Mouse (Mus musculus): ENCODE results near the gene Gprin1. TPM values are rescaled to one million over a fixed set of nuclear protein-coding genes. Genes with fewer than 3 reads are reported as not detected.
A peak's percentile ranks its signal among the peaks of the same experiment; 100 is the strongest.
"Not testable (repeated sequence)": the region's sequence is repeated elsewhere in the genome, so short reads cannot be mapped to it uniquely, and the experiment has no call there.

The Gprin1 gene
- 100 to 1,000 TPM; 135 to 142 TPM for total RNA-seq (2021)

GRCm38 (mm10) chr13:54749864-54750411, at the start of gene Gprin1:
TSS of gene Gprin1 (minus strand) at chr13:54749874.
- no peak for DNase-seq

GRCm38 (mm10) chr13:54798740-54799139, 49.1 kb upstream of the Gprin1 start:
- DNase-seq: peak; percentile 64 to 71

GRCm38 (mm10) chr13:54797861-54798643, 48.4 kb upstream of the Gprin1 start:
- peak in 1 of 2 experiments; percentile 55 for DNase-seq

GRCm38 (mm10) chr13:54797356-54797755, 47.7 kb upstream of the Gprin1 start:
- DNase-seq: peak in 1 of 2 experiments; percentile 26

DNA sequence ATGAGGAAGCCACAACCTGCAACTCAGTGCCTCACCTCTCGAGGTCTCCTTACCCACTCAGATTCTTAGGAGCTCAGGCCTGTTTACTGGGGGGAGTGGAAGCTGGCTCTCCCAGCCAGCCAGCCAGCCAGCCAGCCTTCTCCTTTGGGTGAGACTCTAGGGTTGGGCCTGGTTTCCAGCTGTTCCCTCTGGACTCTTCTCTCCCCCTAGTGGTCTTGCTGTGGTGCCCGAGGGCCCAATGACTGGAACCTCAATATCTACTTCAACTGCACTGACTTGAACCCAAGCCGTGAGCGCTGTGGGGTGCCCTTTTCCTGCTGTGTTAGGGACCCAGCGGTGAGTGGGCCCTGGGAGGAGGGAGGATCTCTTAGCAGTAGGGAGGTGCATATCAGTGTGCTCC, 45.2 kb upstream of the Gprin1 start:
- DNase-seq: no peak

DNA sequence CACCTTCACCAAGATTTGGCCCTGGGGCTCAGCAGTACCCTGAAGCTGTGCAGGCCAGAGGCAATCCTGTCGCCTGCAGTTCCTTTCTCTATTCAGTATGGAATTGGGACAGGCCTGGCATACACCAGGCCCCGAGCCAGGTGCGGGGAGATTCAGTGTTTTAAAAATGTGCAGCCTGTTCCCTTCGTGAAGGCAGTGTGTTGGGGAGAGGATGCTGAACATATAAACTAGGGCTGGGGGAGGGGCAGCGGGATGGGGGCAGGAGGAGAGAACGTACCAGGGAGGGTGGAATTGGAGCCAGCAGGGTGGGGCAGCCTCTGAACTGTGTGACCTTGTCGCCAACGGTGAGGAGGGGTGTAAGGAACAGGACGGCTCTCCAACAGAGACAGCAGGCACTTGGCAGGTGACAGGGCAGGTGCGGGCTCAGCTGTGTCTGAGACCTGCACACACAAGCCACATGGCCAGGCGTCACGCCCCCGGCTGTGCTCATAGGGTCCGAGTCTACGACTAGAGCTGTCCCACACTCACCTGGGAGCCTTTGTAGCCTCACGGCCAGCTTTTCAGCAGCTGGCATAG, 44.4 kb upstream of the Gprin1 start:
- peak in 1 of 2 experiments; percentile 31 for DNase-seq

GRCm38 (mm10) chr13:54792259-54793230, 42.9 kb upstream of the Gprin1 start:
- DNase-seq: no peak

DNA sequence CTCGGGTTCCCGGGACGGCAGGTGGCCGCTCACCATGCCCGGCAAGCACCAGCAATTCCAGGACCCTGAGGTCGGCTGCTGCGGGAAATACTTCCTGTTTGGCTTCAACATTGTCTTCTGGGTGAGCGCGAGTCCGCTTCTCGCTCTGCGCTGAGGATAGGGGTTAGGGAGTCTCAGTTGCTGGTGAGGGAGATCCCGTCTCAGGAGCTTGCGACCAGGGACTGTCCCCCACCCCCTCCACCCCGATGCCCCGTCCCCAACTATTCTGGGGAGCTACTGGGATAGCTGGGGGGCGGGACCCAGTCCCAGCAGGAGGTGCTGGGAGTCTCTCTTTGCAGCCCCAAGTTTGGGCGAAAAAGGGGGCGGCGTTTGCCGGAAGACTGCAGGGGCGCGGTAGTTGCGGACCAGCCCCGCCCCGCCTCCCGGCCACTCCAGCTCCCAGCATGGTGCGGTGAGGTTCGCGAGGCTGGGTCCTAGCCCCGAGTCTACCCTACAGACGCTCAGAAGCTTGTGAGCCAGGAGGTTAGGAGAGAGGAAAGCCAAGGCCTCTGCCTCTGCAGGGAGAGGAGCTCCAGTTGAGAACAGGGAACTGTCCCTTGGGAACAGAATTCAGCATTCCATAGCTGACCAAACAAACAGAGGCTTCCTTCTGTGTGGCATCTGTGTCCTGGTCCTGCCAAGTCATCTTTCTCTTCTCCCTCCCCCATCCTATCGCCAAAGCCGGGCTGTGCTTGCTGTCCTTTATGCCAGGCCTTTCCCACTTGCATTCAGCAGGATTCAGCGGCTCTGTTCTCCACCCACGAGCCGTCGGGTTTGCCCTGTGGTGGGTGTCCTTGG, 40.1 kb upstream of the Gprin1 start:
- DNase-seq: no peak

GRCm38 (mm10) chr13:54788740-54789560, 39.3 kb upstream of the Gprin1 start, which contains the start of gene Tspan17:
TSS of gene Tspan17 (plus strand) at chr13:54789377.
- peak; percentile 93 for DNase-seq

DNA sequence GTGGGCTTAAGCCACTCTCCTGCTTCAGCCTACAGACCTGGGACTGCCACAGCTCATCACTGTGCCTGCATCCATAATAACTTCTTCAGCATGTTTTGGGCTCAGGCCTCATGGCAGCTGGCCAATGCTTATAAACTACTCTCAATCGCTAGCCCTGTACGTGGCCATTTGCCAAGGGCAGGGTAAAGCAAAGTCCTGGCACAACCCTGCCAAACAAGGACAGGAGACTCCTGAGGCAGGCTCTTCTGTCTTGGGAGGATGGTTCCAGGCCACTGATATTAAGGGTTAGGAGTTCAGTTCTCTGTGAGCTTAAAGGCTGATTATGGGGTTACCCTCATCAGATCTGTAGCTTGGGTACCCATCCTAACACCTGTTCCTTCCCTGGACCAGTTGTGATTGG, 37.9 kb upstream of the Gprin1 start:
- not testable (repeated sequence) for DNase-seq

GRCm38 (mm10) chr13:54783698-54784097, 34.0 kb upstream of the Gprin1 start, which contains the start of gene Eif4e1b:
TSS of gene Eif4e1b (plus strand) at chr13:54783998.
- DNase-seq: no peak

DNA sequence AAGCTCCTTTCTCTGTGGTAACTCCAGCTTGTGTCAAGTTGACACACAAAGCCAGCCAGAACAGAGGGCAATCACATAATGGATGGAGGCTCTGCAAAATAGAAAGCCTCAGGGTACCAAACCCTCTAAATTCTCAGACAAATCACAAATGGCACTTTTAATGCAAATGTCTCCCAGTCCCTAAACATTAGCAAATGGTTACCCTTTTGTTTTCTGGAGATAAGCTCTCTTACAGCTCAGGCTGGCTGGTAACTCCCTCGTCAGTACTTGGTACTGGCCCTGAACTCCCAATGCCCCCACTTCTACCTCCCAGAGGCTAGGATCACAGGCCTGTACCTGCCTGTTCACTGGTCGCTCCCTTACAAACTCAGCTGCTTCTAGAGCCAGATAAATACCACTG, 33.6 kb upstream of the Gprin1 start:
- DNase-seq: no peak

DNA sequence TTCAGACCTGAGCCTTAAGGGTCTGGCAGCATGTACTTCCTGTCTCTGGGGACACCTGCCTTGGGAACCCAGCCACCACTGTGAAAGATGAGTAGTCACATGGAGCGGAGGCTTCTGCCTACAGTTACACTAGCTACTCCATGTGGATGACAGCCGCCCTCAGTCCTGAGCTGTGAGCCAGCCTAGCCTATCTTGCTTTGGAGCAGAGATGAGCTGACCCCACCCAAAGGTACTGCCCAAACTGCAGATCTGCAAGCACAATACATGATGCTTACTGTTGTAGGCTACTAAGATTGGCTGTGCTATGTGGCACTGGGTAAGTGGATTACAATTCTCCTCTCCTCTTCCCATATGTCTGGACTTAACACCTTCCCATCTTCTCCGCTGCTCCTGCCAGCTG, 31.4 kb upstream of the Gprin1 start:
- no peak for DNase-seq

GRCm38 (mm10) chr13:54780592-54780991, 30.9 kb upstream of the Gprin1 start:
- DNase-seq: no peak

DNA sequence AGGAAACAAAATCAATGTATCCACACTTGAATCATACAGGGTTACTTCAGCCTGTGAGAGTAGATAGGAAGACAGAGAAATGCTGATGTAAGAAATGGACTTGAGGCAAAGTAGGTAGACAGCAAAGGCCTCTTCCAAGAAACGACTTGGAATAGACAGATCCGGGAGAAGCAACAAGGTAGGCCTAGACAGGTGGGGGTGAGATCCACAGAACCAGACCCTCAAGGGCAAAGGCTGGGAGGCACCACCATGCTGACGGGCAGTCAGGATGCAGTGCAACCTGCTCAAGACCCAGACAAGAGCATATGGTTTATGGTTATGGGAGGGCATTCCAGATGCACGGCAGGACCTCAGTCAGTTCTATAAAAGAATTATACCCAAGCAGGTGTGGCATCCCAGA, 17.3 kb upstream of the Gprin1 start:
- no peak for DNase-seq

GRCm38 (mm10) chr13:54766192-54766768, 16.6 kb upstream of the Gprin1 start, which contains the start of gene Sncb:
TSS of gene Sncb (minus strand) at chr13:54766595.
- DNase-seq: peak; percentile 86 to 88

- DNase-seq: no peak
These were observed 15.9 kb upstream of the Gprin1 start for GRCm38 (mm10) chr13:54765281-54766191.

DNA sequence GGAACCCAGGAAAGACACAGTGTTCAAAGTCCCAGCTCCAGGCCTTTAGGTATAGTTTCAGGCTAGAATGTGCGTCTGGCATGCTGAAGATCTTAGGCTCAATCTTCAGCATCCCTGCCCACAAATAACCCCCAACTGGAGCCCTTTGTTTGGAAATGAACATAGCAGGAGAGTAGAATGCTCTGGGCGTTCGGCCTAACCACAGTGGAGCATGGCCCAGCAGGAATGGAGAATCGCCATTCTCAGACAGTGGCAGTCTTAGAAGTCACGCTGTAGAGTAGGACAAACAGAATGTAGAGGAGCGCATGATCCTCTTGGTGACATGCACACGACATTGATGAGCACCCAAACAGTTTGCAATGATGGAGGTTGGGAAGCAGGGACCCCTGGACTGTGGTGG, 11.2 kb upstream of the Gprin1 start:
- no peak for DNase-seq

All from layer of hippocampus, postnatal 36 days (tissue).